Mouse (Mus musculus): ENCODE measurements at regions not wholly inside any gene's neighbourhood (a gene's known extent, or its start where the extent isn't known, plus 50 kb on each side); places are given as distances from the start of the nearest gene placed in this dataset.
"Not testable (repeated sequence)": the region's sequence is repeated elsewhere in the genome, so short reads cannot be mapped to it uniquely, and the experiment has no call there.

DNA sequence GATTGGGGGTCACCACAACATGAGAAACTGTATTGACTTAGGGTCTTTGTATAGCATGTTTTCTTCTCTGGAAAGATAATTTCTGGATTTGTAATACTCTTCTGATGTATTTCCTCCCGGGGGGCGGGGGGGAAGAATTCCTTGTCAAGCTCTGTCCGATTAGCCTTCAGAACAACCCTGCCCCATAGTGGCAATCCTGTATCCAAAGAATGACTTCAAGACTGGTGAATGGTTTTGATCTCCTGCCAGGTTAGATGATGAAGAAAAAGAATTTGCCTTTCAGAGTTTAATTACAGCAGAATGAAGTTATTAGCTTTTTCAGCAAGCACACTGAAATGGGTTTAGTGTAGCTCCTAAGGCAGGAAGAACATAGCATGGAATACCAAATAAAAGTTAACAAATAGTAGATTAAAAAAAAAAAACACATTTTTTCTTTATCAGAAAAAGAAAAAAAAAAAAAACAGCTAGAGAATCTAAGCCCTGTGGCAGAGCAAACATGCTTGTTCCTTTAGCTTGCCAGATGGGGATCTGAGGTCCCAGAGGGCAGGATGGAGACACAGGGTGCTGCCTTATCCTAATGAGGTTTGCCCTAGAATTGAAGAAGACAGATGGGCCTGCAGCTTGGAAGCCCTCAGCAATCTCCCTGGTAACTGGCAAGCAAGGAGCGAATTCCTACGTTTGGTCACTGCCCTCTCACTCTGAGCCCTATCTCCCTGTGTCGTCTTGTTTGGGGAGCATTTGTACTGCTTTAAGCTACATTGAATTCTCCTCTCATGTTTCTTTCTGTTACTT, 280.9 kb upstream of the Gm9972 start:
- in situ Hi-C loops (cut with MboI, MseI), result no loop called here

DNA sequence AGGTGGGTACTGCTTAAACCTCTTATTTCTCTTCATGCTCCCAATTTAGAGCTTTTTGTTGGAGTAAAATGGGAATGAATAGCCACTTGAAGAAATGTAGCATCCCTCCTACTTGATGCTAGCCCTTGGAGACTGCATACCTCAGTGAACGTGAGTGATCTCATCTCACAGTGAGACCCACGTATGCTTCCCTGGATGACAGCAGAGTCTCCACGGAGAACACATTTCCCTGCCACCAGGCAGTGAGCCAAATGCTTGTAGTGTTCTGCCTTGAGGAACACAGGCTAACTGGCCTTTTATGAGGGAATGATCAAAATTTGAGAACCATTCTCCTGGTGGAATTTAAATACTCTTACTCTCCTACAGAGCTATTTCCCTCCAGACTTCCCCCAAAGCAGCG, 280.1 kb upstream of the Gm9972 start:
- in situ Hi-C loops (cut with MboI, MseI), result no loop called here

DNA sequence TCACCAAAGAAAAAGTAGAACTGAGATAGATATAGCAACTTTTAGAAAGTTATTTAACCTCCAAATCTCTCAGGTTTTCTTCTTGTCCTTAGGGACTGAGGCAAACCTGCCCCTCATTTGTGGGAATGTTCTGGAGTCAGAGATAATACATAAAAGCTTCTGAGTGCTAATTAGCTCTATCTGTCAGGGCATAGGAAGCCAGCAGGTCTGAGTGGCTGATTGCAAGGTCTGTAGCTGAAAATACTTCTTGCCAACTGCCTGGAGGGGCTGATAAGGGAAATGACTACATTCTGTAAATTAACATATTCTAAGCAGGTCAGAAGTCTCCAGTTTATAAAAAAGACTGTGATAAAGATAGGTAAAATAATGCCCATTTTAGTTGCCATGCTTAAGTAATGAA, 270.3 kb upstream of the Gm9972 start:
- in situ Hi-C loops (cut with MboI, MseI), result no loop called here

DNA sequence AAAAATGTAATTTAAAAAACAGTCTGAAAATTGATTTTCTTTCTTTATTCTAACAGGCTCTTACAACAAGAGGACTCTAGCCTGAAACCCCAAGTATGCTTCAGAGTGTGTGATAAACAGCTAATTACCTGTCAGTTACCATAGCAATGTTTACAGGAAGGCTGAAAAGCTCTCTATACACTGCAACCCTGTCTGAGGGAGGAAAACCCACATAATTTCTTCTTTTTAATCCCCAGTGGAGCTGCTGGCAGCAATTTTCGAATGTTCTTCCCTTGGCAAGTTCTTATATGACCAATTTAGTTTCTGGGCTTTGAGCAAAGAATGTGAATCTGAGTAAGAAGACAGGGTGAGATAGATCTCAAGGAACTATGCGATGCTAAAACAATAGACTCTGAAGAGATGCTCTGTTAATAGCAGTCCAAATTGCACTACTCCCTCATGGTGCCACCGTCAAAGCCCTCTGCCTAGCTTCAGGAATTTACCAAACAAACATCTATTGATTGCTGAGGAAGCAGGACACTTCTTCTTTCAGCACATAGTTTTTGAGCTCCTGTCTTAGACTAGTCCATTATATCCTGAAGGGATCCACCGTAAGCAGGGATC, 260.4 kb upstream of the Gm9972 start:
- in situ Hi-C loops (cut with MboI, MseI), result no loop called here

DNA sequence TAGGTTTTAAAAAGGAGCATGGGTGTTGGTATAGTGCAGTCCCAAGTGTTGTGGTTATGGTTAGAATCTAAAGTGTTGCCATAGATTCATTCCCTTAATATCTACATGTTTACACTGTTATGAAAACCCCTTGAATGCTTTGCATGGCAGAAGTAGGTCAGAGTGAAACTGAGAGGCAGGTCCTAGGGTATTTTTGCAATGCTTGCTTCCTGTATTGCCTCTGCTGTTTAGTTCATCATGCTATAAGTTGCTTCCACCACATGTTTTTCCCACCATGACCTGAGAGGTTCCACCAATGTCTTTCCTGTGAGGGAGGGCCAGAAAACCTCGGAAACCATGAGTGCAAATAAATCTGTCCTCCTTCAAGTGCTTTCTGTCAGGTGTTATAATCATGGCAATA, 224.1 kb upstream of the Gm9972 start:
- in situ Hi-C loops (cut with MboI, MseI), result no loop called here

DNA sequence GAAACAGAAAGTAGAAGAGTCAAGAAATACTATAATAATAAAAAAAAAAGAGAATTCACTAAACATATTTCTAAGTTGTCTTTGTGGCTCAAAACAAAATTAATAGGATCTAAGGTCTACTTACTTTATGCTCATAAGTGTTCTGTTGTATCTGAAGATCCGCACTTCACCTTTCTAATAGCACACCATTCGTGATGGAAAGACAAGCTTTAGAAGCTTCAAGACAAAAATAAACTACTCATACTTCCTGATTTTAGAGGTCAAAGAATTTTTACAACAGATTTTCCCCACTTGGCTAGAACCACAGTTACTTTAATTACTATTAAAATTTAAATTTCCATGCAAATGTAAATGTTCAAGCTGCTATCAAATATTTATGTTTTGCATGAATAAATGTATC, 219.8 kb upstream of the Gm9972 start:
- in situ Hi-C loops (cut with MboI, MseI), result no loop called here

DNA sequence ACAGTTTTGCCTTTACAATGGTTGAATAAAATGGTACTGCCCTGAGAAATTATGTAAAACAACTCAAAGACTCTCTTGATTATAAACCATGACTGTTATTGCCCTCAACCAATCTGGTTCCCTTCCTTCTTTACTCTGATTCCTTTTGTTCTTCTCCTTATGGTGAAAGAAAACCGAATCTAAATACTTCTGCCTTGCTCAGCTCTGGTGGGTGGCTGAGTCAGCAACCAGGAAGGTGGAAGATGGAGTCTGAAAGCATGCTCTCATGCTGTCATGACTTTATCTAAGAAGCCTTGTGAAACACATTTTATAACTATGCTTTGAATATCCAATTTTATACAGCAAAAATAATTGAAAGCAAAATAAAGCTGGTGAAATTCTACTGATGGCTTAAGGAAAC, 212.7 kb upstream of the Gm9972 start:
- in situ Hi-C loops (cut with MboI, MseI), result no loop called here

DNA sequence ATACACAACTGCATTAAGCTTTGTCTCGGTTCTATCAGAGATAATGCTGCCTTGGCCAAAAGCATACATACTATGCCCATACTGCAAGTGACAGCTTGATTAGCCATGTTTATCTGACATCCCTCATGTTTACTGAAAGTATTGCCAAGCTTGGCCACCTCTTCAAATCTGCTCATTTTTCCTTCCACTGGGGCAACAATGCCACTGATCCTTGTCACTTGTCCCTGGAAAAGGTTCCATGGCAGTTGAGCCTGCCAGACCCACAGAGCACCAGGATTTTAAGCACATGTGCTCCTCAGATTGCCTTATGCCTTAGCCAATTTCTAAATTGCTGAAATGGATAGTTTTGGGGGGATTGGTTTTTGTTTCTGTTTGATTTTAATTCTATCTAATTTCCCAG, 189.8 kb upstream of the Gm9972 start:
- in situ Hi-C loops (cut with MboI, MseI), result no loop called here

DNA sequence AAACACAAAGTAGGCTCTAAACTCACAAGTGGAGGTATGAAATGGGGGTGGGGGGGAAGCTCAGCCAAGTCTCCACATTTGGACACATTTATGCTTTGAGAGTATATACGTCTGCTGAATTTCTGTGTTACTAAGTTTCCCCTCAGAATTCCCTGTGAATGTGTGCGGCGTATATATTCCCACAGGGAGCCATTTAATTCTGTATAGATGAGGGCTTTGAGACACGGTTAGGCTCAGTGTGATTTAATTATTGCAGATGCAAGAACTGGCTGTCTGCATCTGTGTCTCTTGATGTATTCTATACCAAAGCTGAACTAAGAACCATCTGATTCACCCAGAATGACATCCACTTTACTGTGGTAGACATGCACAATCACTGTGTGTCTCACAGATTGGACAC, 181.1 kb upstream of the Gm9972 start:
- in situ Hi-C loops (cut with MboI, MseI), result no loop called here

DNA sequence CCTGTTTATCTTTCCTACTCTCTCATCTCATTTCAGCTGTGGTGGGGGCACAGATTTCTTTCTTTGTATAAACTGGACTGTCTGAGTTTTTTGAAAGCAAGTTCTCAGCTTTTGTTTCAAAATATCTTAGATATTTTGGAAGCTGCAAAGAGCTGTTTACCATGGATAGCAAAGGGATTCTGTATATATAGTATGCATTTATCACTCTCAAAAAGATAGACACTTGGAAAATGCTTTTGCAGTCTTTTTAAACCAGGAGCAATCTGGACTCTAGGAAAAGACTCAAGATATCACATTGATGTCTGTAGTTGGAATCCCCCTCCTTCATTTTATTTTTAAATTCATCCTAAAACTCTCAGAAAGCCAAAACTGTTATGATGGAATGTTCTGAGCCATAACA, 177.9 kb upstream of the Gm9972 start:
- in situ Hi-C loops (cut with MboI, MseI), result no loop called here

DNA sequence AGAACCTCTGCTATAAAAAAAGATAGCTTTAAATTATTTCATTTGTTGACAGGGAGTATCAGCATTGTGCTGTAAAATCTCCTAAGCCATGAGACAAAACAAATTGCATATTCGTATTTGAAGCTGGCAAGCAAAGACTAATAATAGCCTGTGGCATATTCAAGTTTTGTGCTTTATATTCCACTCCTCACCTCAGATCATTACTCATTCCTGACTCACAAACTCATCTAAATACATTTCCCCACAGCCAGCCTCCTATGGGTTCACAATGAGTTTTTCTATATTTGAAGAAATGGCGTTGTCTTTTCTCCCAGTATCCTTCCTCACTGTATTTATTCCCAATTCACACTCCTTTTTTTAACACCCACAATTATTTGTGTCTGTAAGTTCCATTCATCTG, 161.5 kb upstream of the Gm9972 start:
- in situ Hi-C loops (cut with MboI, MseI), result loop anchor here (10.0 kb wide), 1 partner anchor 1211 kb away; no protein-coding TSS in a partner anchor

DNA sequence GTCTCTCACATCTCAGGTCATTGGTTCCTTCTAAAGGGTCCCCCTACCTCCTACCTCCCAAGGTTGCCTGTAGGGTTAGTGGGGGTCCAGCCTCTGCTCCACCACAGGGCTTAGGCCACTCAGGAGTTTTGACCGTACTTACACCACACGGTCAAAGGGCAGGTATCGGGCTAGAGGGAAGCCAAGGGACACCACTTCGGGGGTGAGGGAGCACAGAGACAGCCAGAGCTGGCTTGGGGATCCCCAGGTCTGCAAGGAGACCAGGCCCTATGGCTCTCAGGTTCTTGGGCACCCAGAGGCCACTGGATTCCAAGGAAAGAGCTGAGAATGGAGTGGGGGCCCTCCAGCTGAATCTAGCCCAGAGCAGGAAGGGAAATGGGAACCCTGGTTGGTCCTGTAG, 135.5 kb upstream of the Gm9972 start:
- in situ Hi-C loops (cut with MboI, MseI), result no loop called here

DNA sequence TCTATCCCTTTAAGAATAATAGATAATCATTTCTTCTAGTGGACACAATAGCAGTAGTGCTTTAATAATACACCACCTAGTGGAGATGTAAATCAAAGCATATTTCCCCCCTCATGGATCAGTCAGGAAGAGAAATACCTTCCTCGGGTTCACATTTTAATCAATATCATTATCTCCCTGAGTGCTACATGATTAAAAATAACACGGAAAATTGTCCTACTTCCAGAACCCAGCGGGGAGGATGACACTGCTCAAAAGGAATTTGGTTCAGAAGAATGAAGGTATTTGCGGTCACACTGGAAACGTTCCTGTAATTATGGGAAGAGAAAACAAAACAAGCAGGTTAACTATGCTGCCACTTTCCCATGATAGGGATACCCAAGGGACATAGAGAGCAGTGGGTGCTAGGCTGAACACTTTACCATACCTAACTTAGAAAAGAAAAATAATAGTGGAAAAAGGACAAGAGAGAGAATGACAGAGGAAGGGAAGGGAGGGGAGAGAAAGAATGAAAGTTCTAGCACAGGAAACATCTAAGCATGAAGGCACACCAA, 132.0 kb upstream of the Gm9972 start:
- in situ Hi-C loops (cut with MboI, MseI), result no loop called here

DNA sequence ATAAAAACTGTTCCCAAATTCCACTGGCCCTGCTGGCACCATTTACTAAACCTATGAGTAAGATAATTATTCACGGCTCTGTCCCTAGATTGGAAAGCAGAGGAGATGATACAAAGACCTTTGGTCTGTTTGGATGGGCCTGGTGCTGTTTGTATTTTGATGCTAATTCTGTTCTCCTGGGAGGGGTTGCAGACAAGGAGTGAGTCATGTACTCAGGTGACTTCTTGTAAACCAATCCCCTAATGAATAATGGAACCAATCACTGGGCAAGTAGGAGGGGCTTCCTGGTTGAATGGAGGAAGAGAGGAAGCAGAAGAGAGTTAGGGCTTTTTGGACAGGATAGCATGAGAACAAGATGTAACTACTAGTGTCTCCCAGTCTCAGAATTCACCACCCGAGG, 130.0 kb upstream of the Gm9972 start:
- in situ Hi-C loops (cut with MboI, MseI), result no loop called here

DNA sequence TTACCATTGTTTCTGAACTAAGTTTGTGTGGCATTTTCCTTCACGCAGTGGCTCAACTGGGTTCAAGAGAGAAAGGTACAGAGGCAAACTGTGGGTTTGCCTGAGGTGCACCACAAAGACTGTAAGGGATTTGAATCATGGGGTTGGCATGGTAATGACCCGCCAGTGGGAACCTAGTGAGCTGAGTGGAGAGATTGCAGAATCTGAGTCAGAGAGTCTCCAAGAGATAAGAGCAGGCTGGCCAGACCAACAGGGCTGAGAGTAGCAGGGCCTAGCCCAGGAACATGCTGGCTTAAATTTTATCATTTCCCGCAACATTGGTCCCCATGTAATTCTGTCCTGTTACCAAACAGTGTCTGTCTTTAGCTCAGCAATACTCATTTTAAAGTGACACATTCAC, 129.5 kb upstream of the Gm9972 start:
- in situ Hi-C loops (cut with MboI, MseI), result no loop called here

DNA sequence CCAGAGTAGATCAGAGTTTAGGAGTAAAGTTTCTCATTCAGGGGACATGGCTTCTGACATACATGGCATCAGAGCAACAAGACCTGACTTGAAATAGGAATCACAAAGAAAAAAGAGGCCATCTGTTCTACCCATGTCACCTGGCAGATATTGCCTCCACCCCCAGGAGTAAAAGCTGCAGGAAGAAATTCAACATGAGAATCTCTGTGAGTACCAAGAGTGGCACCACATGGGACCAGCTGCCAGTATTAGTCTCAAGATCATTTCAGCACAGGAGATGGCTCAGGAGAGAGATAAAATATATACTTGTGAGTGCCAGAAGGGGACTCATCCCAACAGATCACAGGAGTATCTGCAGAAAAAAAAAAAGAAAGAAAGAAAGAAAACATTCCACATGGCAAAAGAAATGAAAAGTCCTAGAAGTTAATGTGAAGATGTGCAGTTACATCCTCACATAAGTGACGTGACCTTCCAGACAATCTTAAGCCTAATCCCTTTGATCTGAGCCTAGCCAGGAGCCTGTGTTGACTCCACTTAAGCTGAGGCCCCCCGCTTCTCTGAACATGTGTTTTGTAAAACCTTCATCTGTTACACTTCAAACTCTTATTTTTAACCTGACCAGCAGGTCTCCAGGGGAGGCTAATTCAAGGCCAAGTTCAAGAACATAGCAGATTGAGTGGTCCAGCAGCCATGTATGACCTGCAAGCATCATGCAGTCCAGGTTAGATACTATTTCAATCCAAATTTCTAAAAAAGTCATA, 118.9 kb upstream of the Gm9972 start:
- in situ Hi-C loops (cut with MboI, MseI), result no loop called here

DNA sequence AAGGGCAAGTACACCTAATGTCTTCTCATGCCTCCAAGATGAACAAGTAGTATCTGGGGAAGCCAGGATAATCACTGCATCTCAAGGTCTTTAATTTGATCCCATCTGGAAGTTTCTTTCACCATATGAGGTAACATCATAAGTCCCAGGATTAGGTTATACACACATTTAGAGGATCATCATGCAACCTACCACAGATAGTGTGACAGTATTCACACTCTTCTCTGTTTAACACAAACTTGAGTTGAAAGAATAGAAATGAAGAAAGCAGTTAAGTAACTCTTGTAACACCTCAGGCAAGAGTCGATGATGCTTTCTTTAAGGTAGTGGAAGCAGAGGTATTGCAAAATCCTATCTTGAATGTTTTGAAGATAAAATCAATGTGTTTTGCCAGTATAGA, 116.3 kb upstream of the Gm9972 start:
- in situ Hi-C loops (cut with MboI, MseI), result no loop called here

DNA sequence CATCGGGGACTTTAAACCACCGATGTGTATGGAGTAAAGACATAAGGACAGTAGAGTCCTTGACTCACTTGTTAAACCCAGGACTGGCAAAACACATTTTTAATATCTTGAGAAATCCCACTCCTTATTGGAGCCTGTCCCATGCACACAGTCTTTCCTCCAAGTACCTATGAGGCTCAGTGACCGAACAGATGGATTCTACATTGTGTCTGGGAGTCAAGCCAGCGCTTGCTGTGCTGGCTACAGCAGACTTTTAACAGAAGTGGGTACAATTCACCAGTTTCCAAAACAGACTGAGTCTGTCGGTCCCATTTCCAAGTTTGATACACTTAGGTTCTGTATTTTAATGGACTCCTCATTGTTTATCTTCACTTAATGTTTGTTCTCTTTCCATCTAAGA, 108.4 kb upstream of the Gm9972 start:
- in situ Hi-C loops (cut with MboI, MseI), result no loop called here

DNA sequence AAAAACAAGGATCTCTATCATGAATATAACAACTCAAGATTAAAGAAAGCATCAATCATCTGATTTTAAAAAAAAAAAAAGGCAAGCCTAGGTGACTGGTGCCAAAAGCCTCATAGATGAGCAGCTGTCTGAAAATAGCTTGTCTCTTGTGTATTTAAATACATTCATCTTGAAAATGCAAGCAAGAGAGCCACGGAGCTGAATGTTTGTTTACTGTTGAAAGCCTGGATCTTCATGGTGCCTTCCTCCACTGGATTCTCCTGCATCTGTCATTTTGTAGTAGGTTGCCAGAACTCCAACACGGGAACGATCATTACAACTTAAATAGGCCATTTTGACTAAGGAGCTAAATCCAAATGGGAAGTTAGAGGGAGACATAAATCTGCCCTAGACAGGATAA, 106.6 kb upstream of the Gm9972 start:
- in situ Hi-C loops (cut with MboI, MseI), result no loop called here

DNA sequence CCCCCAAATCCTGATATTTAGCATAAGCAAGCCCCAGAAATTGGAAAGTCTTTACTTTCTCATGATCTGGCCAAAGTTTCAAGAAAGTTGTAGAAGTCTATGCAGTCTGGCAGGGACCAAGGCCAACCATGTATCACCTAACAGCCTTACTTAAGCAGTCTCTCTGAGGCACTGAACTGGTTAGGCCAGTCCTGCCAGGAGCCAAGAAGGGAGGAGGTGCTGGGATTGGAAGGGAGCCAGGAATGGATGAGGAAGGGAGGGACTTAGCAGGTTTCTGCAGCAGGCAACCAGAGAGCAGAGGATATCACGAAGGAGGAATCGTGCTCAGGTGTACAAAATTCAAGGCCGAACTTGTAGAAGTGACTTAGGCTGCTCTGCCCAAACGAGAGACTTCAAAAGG, 96.3 kb upstream of the Gm9972 start:
- in situ Hi-C loops (cut with MboI, MseI), result not testable (repeated sequence)

DNA sequence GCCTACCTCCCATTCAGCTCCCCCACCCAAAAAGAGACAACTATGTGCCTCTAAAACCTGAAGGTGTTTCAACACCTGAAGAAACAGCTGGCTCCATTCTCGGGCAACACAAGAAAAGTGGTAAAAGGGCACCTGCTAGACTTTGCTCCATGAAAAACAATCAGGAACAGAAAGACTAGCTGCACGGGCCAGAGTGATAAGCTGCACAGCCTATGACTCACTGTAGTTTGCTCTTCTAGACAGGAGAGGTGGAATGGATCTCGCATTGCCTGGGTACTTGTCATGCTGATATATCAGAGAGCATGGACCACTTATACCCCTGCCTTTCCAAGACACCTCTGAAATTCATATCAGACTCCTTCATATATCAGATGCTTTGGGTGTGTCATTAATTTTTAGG, 94.0 kb upstream of the Gm9972 start:
- in situ Hi-C loops (cut with MboI, MseI), result no loop called here

DNA sequence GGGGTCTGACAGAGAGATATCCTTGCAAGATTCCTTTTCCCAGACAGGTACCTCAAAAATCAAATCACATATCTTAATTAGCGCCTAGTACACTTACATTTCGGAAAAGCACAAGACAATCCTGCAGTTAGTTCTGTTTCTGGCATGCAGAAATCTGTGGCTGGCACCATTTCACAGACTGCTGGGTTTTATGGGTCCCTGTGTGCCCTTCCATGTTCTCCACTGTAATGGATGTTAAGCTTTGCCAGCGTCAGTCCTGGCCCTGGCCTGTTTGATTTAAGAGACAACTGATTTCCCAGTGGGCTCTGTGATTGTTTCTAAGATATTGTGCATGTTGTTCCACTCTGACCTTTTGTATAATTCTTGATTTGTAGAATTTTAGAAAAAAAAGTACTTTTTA, 93.3 kb upstream of the Gm9972 start:
- in situ Hi-C loops (cut with MboI, MseI), result no loop called here

DNA sequence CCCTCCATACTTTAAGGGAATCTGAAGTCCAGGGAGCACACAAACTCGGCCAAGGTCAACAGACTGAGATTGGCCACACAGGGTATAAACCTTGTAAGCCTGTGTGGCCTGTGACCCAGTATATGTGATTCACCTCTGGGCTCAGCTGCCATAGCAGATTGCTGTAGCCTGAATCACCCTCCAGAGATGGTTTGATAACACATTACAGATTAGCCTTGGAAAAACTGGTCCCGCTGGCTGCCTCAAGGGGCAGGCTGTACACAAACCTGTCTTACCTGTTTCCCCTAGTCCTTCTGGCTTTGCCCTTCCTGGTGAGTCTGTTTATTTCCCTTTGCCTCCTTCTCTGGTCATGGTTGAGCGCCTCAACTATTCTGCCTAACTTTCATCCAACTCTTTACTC, 91.0 kb upstream of the Gm9972 start:
- in situ Hi-C loops (cut with MboI, MseI), result no loop called here

Data from T-helper 2 cell (primary cell).